Mouse (Mus musculus): ENCODE measurements at regions not wholly inside any gene's neighbourhood (a gene's known extent, or its start where the extent isn't known, plus 50 kb on each side); places are given as distances from the start of the nearest gene placed in this dataset.

GRCm38 (mm10) chr10:92308643-92309042 lies 413.6 kb downstream of the Nedd1 start:
- TF ChIP-seq CTCF (IDR thresholded peaks at IDR 0.05; ENCODE audit: extremely low read depth, insufficient read length, insufficient replicate concordance, low read depth, low read length): no peak
- TF ChIP-seq POLR2A (IDR thresholded peaks at IDR 0.05; ENCODE audit: low read depth, low read length): no peak
